Mouse (Mus musculus) gastrocnemius, postnatal 36 days (tissue): Measurements from ENCODE around the gene Tmem33. TPM values are rescaled to one million over a fixed set of nuclear protein-coding genes. Genes with fewer than 3 reads are reported as not detected.

Source experiments
- DNase-seq, 2 experiments: peaks; one replicate each; pipeline ENCODE4 v3.0.0; 2022
- intact Hi-C: fragments of 180-260 bp; cut with DNase I; formaldehyde crosslinking; loops from one replicate; pipeline ENCODE4 v1.15.1; 2025
- long read RNA-seq, 2 experiments: library from polyadenylated mRNA; stranded (forward); transcript quantifications; one replicate each; pipeline ENCODE4 v2.0.0; 2021
- total RNA-seq, 2 experiments: library from RNA; stranded (reverse); gene quantifications; 2 replicates each; pipeline ENCODE4 v1.2.3; 2021

Tmem33 gene
- 10 to 100 TPM; 23.4 to 26.8 TPM for total RNA-seq
- long read RNA-seq, experiment 1, full-length matches to known transcripts, result 20 of 31 reads
- long read RNA-seq, experiment 1, partial matches to known transcripts, result 2 of 31 reads
- long read RNA-seq, experiment 1, other reads (novel, unspliced or antisense), result 9 of 31 reads
- long read RNA-seq, experiment 2, full-length matches to known transcripts, result 16 of 41 reads
- long read RNA-seq, experiment 2, partial matches to known transcripts, result 6 of 41 reads
- long read RNA-seq, experiment 2, other reads (novel, unspliced or antisense), result 19 of 41 reads

GRCm38 (mm10) chr5:67260531-67261371, at the start of gene Tmem33:
Gene Tmem33 (plus strand): TSS chr5:67260565.
- intact Hi-C loops, result loop anchor here (5.0 kb wide), 1 partner anchor 47 kb away; the partner anchor contains the start of gene Slc30a9

GRCm38 (mm10) chr5:67213168-67213567, 47.2 kb upstream of the Tmem33 start:
- intact Hi-C loops, result no loop called here
- no peak for DNase-seq

More at GRCm38 (mm10) chr5:67260531-67261371, at the start of gene Tmem33:
- peak; percentile 86 to 89 for DNase-seq

GRCm38 (mm10) chr5:67215121-67216030, 45.0 kb upstream of the Tmem33 start:
- intact Hi-C loops, result no loop called here
- no peak for DNase-seq

GRCm38 (mm10) chr5:67216031-67216778, 44.2 kb upstream of the Tmem33 start:
- intact Hi-C loops, result no loop called here
- DNase-seq, result no peak

- intact Hi-C loops, result no loop called here
- DNase-seq, result no peak
Measured at GRCm38 (mm10) chr5:67216779-67217095, 43.6 kb upstream of the Tmem33 start.

- intact Hi-C loops, result no loop called here
- no peak for DNase-seq
Measured at GRCm38 (mm10) chr5:67221901-67222300, 38.5 kb upstream of the Tmem33 start.

- intact Hi-C loops, result no loop called here
- DNase-seq, result no peak
Measured at GRCm38 (mm10) chr5:67222440-67223390, 37.6 kb upstream of the Tmem33 start.

- no peak for DNase-seq
- intact Hi-C loops, result no loop called here
Measured at GRCm38 (mm10) chr5:67223391-67224121, 36.8 kb upstream of the Tmem33 start.

GRCm38 (mm10) chr5:67224122-67224502, 36.3 kb upstream of the Tmem33 start:
- no peak for DNase-seq
- intact Hi-C loops, result no loop called here

- no peak for DNase-seq
- intact Hi-C loops, result no loop called here
Measured at GRCm38 (mm10) chr5:67225758-67226157, 34.6 kb upstream of the Tmem33 start.

GRCm38 (mm10) chr5:67227261-67227660, 33.1 kb upstream of the Tmem33 start:
- intact Hi-C loops, result no loop called here
- DNase-seq, result no peak

- no peak for DNase-seq
- intact Hi-C loops, result no loop called here
Measured at GRCm38 (mm10) chr5:67227682-67228444, 32.5 kb upstream of the Tmem33 start.

- intact Hi-C loops, result loop anchor here (5.0 kb wide), 1 partner anchor 187 kb away; no protein-coding TSS in a partner anchor
- no peak for DNase-seq
Measured at GRCm38 (mm10) chr5:67234682-67235081, 25.7 kb upstream of the Tmem33 start.

GRCm38 (mm10) chr5:67235462-67235861, 24.9 kb upstream of the Tmem33 start:
- intact Hi-C loops, result no loop called here

GRCm38 (mm10) chr5:67236601-67237000, 23.8 kb upstream of the Tmem33 start:
- DNase-seq, result no peak
- intact Hi-C loops, result no loop called here

More at GRCm38 (mm10) chr5:67235462-67235861, 24.9 kb upstream of the Tmem33 start:
- DNase-seq, result no peak

- DNase-seq, result no peak
- intact Hi-C loops, result no loop called here
Measured at GRCm38 (mm10) chr5:67238303-67238702, 22.1 kb upstream of the Tmem33 start.

GRCm38 (mm10) chr5:67241713-67242112, 18.7 kb upstream of the Tmem33 start:
- intact Hi-C loops, result no loop called here
- DNase-seq, result no peak
